Mouse (Mus musculus) CH12.LX (cell line): Measurements from ENCODE around the gene Wfikkn1.

ENCODE experiments used
- CHD2 ChIP-seq: IDR thresholded peaks from 2 replicates; pipeline ENCODE4 v1.6.1; 2011; ENCODE audit warnings: low read length, improper control_type of control experiment
- CTCF ChIP-seq, 2 experiments: IDR thresholded peaks in 1 of 2; conservative IDR thresholded peaks in 1 of 2; 2 replicates each; pipeline ENCODE4 v1.5.1; 2011 to 2012; ENCODE audit warnings: low read depth in 2 of 2, low read length in 2 of 2, improper control_type of control experiment in 1 of 2, inconsistent platforms in 1 of 2, mild to moderate bottlenecking in 1 of 2, moderate library complexity in 1 of 2
- EP300 ChIP-seq: IDR thresholded peaks from 2 replicates; pipeline ENCODE4 v1.6.1; 2011; ENCODE audit warnings: low read length, improper control_type of control experiment
- JUND ChIP-seq: conservative IDR thresholded peaks from 2 replicates; pipeline ENCODE4 v1.6.1; 2011; ENCODE audit warnings: low read depth, low read length, improper control_type of control experiment
- KAT2A ChIP-seq: IDR thresholded peaks from 2 replicates; pipeline ENCODE4 v1.6.1; 2012; ENCODE audit warnings: low read length, improper control_type of control experiment, inconsistent platforms; ENCODE audit not compliant: insufficient replicate concordance
- POLR2A ChIP-seq: IDR thresholded peaks from 2 replicates; pipeline ENCODE4 v1.6.1; 2011; ENCODE audit warnings: low read depth, mild to moderate bottlenecking, improper control_type of control experiment, low read length
- SIN3A ChIP-seq: IDR thresholded peaks from 2 replicates; pipeline ENCODE4 v1.6.1; 2012; ENCODE audit warnings: low read length, improper control_type of control experiment, inconsistent platforms

- TF ChIP-seq CHD2, result no peak
- TF ChIP-seq CTCF (conservative IDR thresholded peaks at IDR 0.05 in 1 of 2, IDR thresholded peaks at IDR 0.05 in 1 of 2; ENCODE audit: low read depth in 2 of 2, low read length in 2 of 2), result 0 out of 4 replicates have a peak, but pooled peaks of 1 of the 2 experiments have one; percentile 13
- TF ChIP-seq POLR2A, result no peak
- no peak for TF ChIP-seq EP300
- no peak for TF ChIP-seq JUND
- TF ChIP-seq KAT2A, result no peak
- TF ChIP-seq SIN3A, result no peak
Measured at GRCm38 (mm10) chr17:25900193-25900592, 19.5 kb upstream of the Wfikkn1 start.
